Mouse (Mus musculus) kidney, adult 11 months (tissue): ENCODE measurements around the gene Casq1.

Experiments used
- DNase-seq: peaks from one replicate; pipeline ENCODE4 v3.0.0; 2022

Casq1 gene

GRCm38 (mm10) chr1:172205741-172206087 lies 14.0 kb downstream of the Casq1 start:
- no peak for DNase-seq

- DNase-seq, result no peak
These were observed 14.6 kb downstream of the Casq1 start for GRCm38 (mm10) chr1:172204814-172205740.

GRCm38 (mm10) chr1:172204033-172204813 lies 15.4 kb downstream of the Casq1 start:
- no peak for DNase-seq

GRCm38 (mm10) chr1:172203566-172203965 lies 16.1 kb downstream of the Casq1 start:
- DNase-seq, result no peak

- no peak for DNase-seq
These were observed 16.7 kb downstream of the Casq1 start for GRCm38 (mm10) chr1:172202894-172203522.

- DNase-seq, result no peak
These were observed 17.4 kb downstream of the Casq1 start for GRCm38 (mm10) chr1:172201967-172202880.

- DNase-seq, result no peak
These were observed 18.7 kb downstream of the Casq1 start for GRCm38 (mm10) chr1:172200871-172201447.

GRCm38 (mm10) chr1:172200161-172200560 lies 19.5 kb downstream of the Casq1 start:
- DNase-seq, result no peak

- no peak for DNase-seq
These were observed 20.7 kb downstream of the Casq1 start for GRCm38 (mm10) chr1:172198996-172199395.

- no peak for DNase-seq
These were observed 21.4 kb downstream of the Casq1 start for GRCm38 (mm10) chr1:172198316-172198715.

GRCm38 (mm10) chr1:172197851-172198250 lies 21.8 kb downstream of the Casq1 start:
- no peak for DNase-seq

- no peak for DNase-seq
These were observed 22.5 kb downstream of the Casq1 start for GRCm38 (mm10) chr1:172197146-172197545.

GRCm38 (mm10) chr1:172194435-172194834 lies 25.2 kb downstream of the Casq1 start:
- no peak for DNase-seq

GRCm38 (mm10) chr1:172192217-172192616 lies 27.5 kb downstream of the Casq1 start:
- DNase-seq, result no peak

GRCm38 (mm10) chr1:172191578-172191977 lies 28.1 kb downstream of the Casq1 start:
- no peak for DNase-seq

- no peak for DNase-seq
These were observed 30.8 kb downstream of the Casq1 start for GRCm38 (mm10) chr1:172188891-172189290.

GRCm38 (mm10) chr1:172186401-172187289 lies 33.0 kb downstream of the Casq1 start:
- no peak for DNase-seq

GRCm38 (mm10) chr1:172183915-172184314 lies 35.8 kb downstream of the Casq1 start:
- no peak for DNase-seq

GRCm38 (mm10) chr1:172183056-172183455 lies 36.6 kb downstream of the Casq1 start:
- DNase-seq, result no peak

GRCm38 (mm10) chr1:172181777-172182176 lies 37.9 kb downstream of the Casq1 start:
- no peak for DNase-seq

GRCm38 (mm10) chr1:172180881-172181280 lies 38.8 kb downstream of the Casq1 start:
- no peak for DNase-seq
